Comparison of ENCODE assay signal across 8 mouse cellular contexts in genomic region chr9:108842989-108843388, GRCm38 (mm10). TPM values are rescaled to one million over a fixed set of nuclear protein-coding genes. Genes with fewer than 3 reads are reported as not detected.
DNase-seq lines count a peak whose midpoint lies in the region; ATAC-seq lines count a peak whose summit lies in the region.

No protein-coding gene starts in this region.

- peak; percentile 96 for DNase-seq in heart, adult 11 months
- DNase-seq in heart, postnatal 25 days (ENCODE audit: low spot score), result no peak
- DNase-seq in embryo, embryonic 10.5 days (ENCODE audit: low spot score), result peak; percentile 22
- peak; percentile 33 for DNase-seq in heart, adult 8-10 months (ENCODE audit: low spot score)
- DNase-seq in kidney, adult 9 months, result peak; percentile 92
- no peak for DNase-seq in thymus, postnatal 0 days (ENCODE audit: low spot score)

- H3K27me3 ChIP-seq in limb, embryonic 15.5 days, result peaks cover 23% of the 10 kb centered on the region
- no peaks in the 10 kb centered on the region for H3K27me3 ChIP-seq in neural tube, embryonic 15.5 days (replicated peaks)

- no peaks in the 10 kb centered on the region for H3K9me3 ChIP-seq in limb, embryonic 15.5 days
- H3K9me3 ChIP-seq in neural tube, embryonic 15.5 days (replicated peaks), result no peaks in the 10 kb centered on the region

- peak overlapping the region; percentile 39 for H3K4me2 ChIP-seq in limb, embryonic 15.5 days
- H3K4me2 ChIP-seq in neural tube, embryonic 15.5 days, result 0 out of 2 replicates have a peak overlapping the region, but pooled peaks have one; percentile 9

- peaks cover 5% of the 10 kb centered on the region for H3K4me1 ChIP-seq in limb, embryonic 15.5 days
- H3K4me1 ChIP-seq in neural tube, embryonic 15.5 days, result no peaks in the 10 kb centered on the region

- no peak for ATAC-seq in limb, embryonic 15.5 days (ENCODE audit: insufficient number of reproducible peaks, low FRiP score, low TSS enrichment, low read depth)
- ATAC-seq in neural tube, embryonic 15.5 days (ENCODE audit: low FRiP score), result no peak

- 12% methylated on average over 14 of the region's 14 CpGs for WGBS in limb, embryonic 15.5 days
- WGBS in neural tube, embryonic 15.5 days, result 19% methylated on average over 14 of the region's 14 CpGs

- no peak overlapping the region for H3K27ac ChIP-seq in limb, embryonic 15.5 days
- H3K27ac ChIP-seq in neural tube, embryonic 15.5 days (replicated peaks), result no peak overlapping the region

- H3K9ac ChIP-seq in limb, embryonic 15.5 days, result no peak overlapping the region
- H3K9ac ChIP-seq in neural tube, embryonic 15.5 days (replicated peaks), result no peak overlapping the region

- intact Hi-C loops in heart, postnatal 25 days (cut with DNase I), result no loop called here

- no peak overlapping the region for H3K4me3 ChIP-seq in limb, embryonic 15.5 days
- no peak overlapping the region for H3K4me3 ChIP-seq in neural tube, embryonic 15.5 days (replicated peaks)

- no peaks in the 10 kb centered on the region for H3K36me3 ChIP-seq in limb, embryonic 15.5 days
- peaks cover 96% of the 10 kb centered on the region for H3K36me3 ChIP-seq in neural tube, embryonic 15.5 days

RNA-seq across cellular contexts. Expression of gene Slc26a6, which starts 10.1 kb away (rescaled TPM):
- 10 to 100 TPM; 27.4 to 28.7 TPM for total RNA-seq in heart, postnatal 25 days (2021)
- 10 to 100 TPM; 16.6 to 23.6 (median 21.4) TPM for total RNA-seq in heart, adult 8-10 months (2022)
- 12.7 and 13.8 TPM in 2 replicates for polyA plus RNA-seq in limb, embryonic 15.5 days (2015; fragmentation: Nextera tagmentation; extraction: Ambion mirVana)
- polyA plus RNA-seq in neural tube, embryonic 15.5 days (2015; fragmentation: Nextera tagmentation; extraction: Ambion mirVana), result 16.8 and 18.6 TPM in 2 replicates
- polyA plus RNA-seq in thymus, postnatal 0 days (2015; fragmentation: Nextera tagmentation; extraction: Ambion mirVana), result 7.5 and 8.5 TPM in 2 replicates

RNA-seq across cellular contexts. Expression of gene Celsr3, which starts 16.9 kb away (rescaled TPM):
- total RNA-seq in heart, postnatal 25 days (2021), result under 1 TPM; 0.03 to 0.23 TPM
- total RNA-seq in heart, adult 8-10 months (2022), result under 1 TPM in 3 of 4 experiments, not detected in 1; 0.03 to 0.32 (median 0.28) TPM
- polyA plus RNA-seq in limb, embryonic 15.5 days (2015; fragmentation: Nextera tagmentation; extraction: Ambion mirVana), result 0.08 and 0.09 TPM in 2 replicates
- 8.2 and 10.8 TPM in 2 replicates for polyA plus RNA-seq in neural tube, embryonic 15.5 days (2015; fragmentation: Nextera tagmentation; extraction: Ambion mirVana)
- 0.01 and 0.08 TPM in 2 replicates for polyA plus RNA-seq in thymus, postnatal 0 days (2015; fragmentation: Nextera tagmentation; extraction: Ambion mirVana)

RNA-seq across cellular contexts. Expression of gene Nckipsd, which starts 34.8 kb away (rescaled TPM):
- 1 to 10 TPM; 7.9 to 8.3 TPM for total RNA-seq in heart, postnatal 25 days (2021)
- 1 to 10 TPM; 7.4 to 9.2 (median 8.0) TPM for total RNA-seq in heart, adult 8-10 months (2022)
- polyA plus RNA-seq in limb, embryonic 15.5 days (2015; fragmentation: Nextera tagmentation; extraction: Ambion mirVana), result 17.7 and 19.0 TPM in 2 replicates
- 33.3 and 40.0 TPM in 2 replicates for polyA plus RNA-seq in neural tube, embryonic 15.5 days (2015; fragmentation: Nextera tagmentation; extraction: Ambion mirVana)
- polyA plus RNA-seq in thymus, postnatal 0 days (2015; fragmentation: Nextera tagmentation; extraction: Ambion mirVana), result 5.7 and 6.4 TPM in 2 replicates

RNA-seq across cellular contexts. Expression of gene Ip6k2, which starts 59.4 kb away (rescaled TPM):
- 10 to 100 TPM; 21.1 to 26.4 TPM for total RNA-seq in heart, postnatal 25 days (2021)
- 10 to 100 TPM; 13.7 to 24.9 (median 21.2) TPM for total RNA-seq in heart, adult 8-10 months (2022)
- polyA plus RNA-seq in limb, embryonic 15.5 days (2015; fragmentation: Nextera tagmentation; extraction: Ambion mirVana), result 86.7 and 99.7 TPM in 2 replicates
- 187 and 210 TPM in 2 replicates for polyA plus RNA-seq in neural tube, embryonic 15.5 days (2015; fragmentation: Nextera tagmentation; extraction: Ambion mirVana)
- 40.9 and 49.8 TPM in 2 replicates for polyA plus RNA-seq in thymus, postnatal 0 days (2015; fragmentation: Nextera tagmentation; extraction: Ambion mirVana)

Comparison
In these comparisons a context has a peak if more than half of its experiments do, and no peak if none do; other contexts are left out.
1. DNase-seq: peak in heart, adult 11 months (single experiment), embryo, embryonic 10.5 days (single experiment), heart, adult 8-10 months (single experiment) and kidney, adult 9 months (single experiment); none in heart, postnatal 25 days (single experiment) and thymus, postnatal 0 days (single experiment).